Mouse (Mus musculus): Measurements from ENCODE around the gene Skp2.

DNA sequence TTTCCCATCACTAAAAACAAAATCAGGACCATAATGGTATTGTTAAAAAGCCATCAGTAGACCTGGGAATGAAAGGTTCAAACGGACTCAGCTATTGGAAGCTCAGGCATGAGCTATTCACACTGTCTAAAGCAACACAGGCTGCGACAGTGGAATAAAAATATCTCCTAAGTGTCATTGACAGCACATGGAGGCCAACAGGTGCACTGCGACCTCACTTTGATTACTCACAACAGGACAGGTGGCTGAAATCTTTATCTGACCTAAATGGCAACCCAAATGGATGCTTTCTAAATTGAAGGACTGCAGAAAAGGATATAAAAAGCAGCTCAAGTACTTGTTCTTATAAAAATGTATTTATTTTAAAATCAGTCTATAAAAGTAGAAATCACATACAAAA lies 43.6 kb downstream of the Skp2 start:
- TF ChIP-seq POLR2A (IDR thresholded peaks at IDR 0.05; ENCODE audit: extremely low read depth, insufficient read depth, low read length) (no peak), CTCF (IDR thresholded peaks at IDR 0.05; ENCODE audit: extremely low read depth, insufficient read depth, low read length) (no peak)
